Mouse (Mus musculus): Measurements from ENCODE around the gene Sae1. TPM values are rescaled to one million over a fixed set of nuclear protein-coding genes. Genes with fewer than 3 reads are reported as not detected.

The Sae1 gene
- polyA plus RNA-seq, 2 experiments = 55.6 to 89.3 TPM

GRCm38 (mm10) chr7:16417141-16417771 lies 29.6 kb upstream of the Sae1 start:
- no peak for DNase-seq (ENCODE audit: low read depth in 3 of 3, low spot score in 3 of 3)
- Histone ChIP-seq H3K4me2 (ENCODE audit: low read depth) (no peak overlapping the region), H3K9ac (replicated peaks) (no peak overlapping the region), H3K27me3 (ENCODE audit: control insufficient read depth, insufficient read depth, low read length) (no peaks in the 10 kb centered on the region), H3K9me3 (ENCODE audit: control insufficient read depth, low read length) (no peaks in the 10 kb centered on the region), H3K4me3 (ENCODE audit: insufficient read depth in 1 of 2, low read depth in 2 of 2, low read length in 2 of 2) (no peak overlapping the region), H3K27ac (no peak overlapping the region), H3K36me3 (replicated peaks; ENCODE audit: control insufficient read depth, insufficient read depth, low read depth) (peaks cover 70% of the 10 kb centered on the region), H3K4me1 (replicated peaks; ENCODE audit: control insufficient read depth in 2 of 2, insufficient read depth in 2 of 2, low read length in 1 of 2) (peaks cover 9 to 14% of the 10 kb centered on the region in 2 experiments)
- no peak for TF ChIP-seq EP300 (IDR thresholded peaks at IDR 0.05; ENCODE audit: low read depth)
- no peak for TF ChIP-seq CTCF (IDR thresholded peaks at IDR 0.05; ENCODE audit: low read depth)
- 89% methylated on average over 10 of the region's 10 CpGs for WGBS (ENCODE audit: insufficient replicate concordance)
- no peak for ATAC-seq (ENCODE audit: insufficient read depth)

DNA sequence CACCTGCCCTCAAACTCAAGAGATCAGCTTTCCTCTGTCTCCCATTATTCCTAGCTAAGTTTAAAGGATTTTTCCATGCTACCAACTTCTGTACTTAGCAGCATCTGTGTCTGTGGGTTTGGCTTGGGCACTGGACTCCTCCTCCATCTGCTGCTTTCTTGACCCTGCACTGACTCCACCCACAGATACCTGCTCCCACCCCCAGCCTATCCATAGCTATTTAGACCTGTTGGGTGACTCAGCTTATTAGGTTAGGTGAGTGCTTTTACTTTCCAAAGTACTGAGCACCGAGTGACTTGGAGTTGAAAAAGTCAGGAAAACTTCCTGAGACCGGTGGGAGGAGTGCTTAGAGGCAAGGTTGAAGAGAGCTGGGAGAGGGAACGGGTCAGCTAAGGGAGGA lies 27.8 kb upstream of the Sae1 start:
- peaks cover 61% of the 10 kb centered on the region for H3K36me3 ChIP-seq (replicated peaks; ENCODE audit: control insufficient read depth, insufficient read depth, low read depth)
- no peak for DNase-seq (ENCODE audit: low read depth in 3 of 3, low spot score in 3 of 3)
- H3K27me3 ChIP-seq (ENCODE audit: control insufficient read depth, insufficient read depth, low read length) = no peaks in the 10 kb centered on the region
- no peaks in the 10 kb centered on the region for H3K9me3 ChIP-seq (ENCODE audit: control insufficient read depth, low read length)
- no peak overlapping the region for H3K27ac ChIP-seq
- H3K9ac ChIP-seq (replicated peaks) = peak overlapping the region; percentile 34; the same call in 1 of the 2 replicates
- no peak for ATAC-seq (ENCODE audit: insufficient read depth)
- H3K4me3 ChIP-seq (ENCODE audit: insufficient read depth in 1 of 2, low read depth in 2 of 2, low read length in 2 of 2) = no peak overlapping the region
- 83% methylated on average over 3 of the region's 3 CpGs for WGBS (ENCODE audit: insufficient replicate concordance)
- TF ChIP-seq CTCF (IDR thresholded peaks at IDR 0.05; ENCODE audit: low read depth) = no peak
- TF ChIP-seq EP300 (IDR thresholded peaks at IDR 0.05; ENCODE audit: low read depth) = no peak
- H3K4me1 ChIP-seq (replicated peaks; ENCODE audit: control insufficient read depth in 2 of 2, insufficient read depth in 2 of 2, low read length in 1 of 2) = peaks cover 19 to 25% of the 10 kb centered on the region in 2 experiments
- H3K4me2 ChIP-seq (ENCODE audit: low read depth) = no peak overlapping the region

- no peak overlapping the region for H3K4me3 ChIP-seq (ENCODE audit: insufficient read depth in 1 of 2, low read depth in 2 of 2, low read length in 2 of 2)
- no peaks in the 10 kb centered on the region for H3K27me3 ChIP-seq (ENCODE audit: control insufficient read depth, insufficient read depth, low read length)
- no peak for TF ChIP-seq EP300 (IDR thresholded peaks at IDR 0.05; ENCODE audit: low read depth)
- WGBS (ENCODE audit: insufficient replicate concordance) = 90% methylated on average over 2 of the region's 2 CpGs
- H3K36me3 ChIP-seq (replicated peaks; ENCODE audit: control insufficient read depth, insufficient read depth, low read depth) = peaks cover 41% of the 10 kb centered on the region
- no peak overlapping the region for H3K4me2 ChIP-seq (ENCODE audit: low read depth)
- peaks cover 22 to 27% of the 10 kb centered on the region in 2 experiments for H3K4me1 ChIP-seq (replicated peaks; ENCODE audit: control insufficient read depth in 2 of 2, insufficient read depth in 2 of 2, low read length in 1 of 2)
- H3K9ac ChIP-seq (replicated peaks) = peak overlapping the region; percentile 48
- no peaks in the 10 kb centered on the region for H3K9me3 ChIP-seq (ENCODE audit: control insufficient read depth, low read length)
- no peak; the same call in 1 of the 2 replicates for ATAC-seq (ENCODE audit: insufficient read depth)
- peak overlapping the region; percentile 87 for H3K27ac ChIP-seq
- DNase-seq (ENCODE audit: low read depth in 3 of 3, low spot score in 3 of 3) = no peak
Measured at GRCm38 (mm10) chr7:16412930-16413329, 25.3 kb upstream of the Sae1 start.

DNA sequence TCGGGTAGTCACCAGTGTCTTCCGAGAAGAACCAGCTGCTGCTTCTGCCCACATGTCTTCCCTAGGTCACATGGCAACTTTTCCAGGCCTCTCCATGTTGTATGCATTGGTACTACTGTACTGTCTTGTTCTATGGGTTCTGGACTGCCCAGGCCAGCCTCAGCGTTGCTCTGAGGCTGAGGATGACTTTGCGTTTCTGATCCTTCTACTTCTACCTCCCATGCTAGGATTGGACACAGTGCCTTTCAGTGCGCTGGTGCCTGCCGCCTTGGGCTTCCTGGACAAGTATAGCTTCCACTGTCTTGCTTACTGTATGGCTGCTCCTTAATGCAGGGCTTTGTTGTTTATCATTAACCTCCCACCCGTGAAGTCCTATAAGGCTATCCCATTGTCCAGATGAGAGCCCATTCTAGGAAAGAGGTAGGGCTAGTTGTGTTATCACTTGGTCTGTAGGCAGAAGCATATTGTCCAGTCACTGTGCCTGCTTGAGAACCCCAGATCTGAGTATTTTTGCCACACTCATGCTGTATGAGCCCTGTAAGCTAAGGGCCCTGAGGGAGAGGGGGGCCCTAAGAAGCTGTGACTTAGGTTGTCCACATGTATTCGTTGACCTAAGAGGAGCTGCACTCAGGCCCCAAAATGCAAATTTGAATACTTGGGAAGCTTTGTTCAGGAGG lies 24.8 kb upstream of the Sae1 start:
- Histone ChIP-seq H3K27ac (peak overlapping the region; percentile 87), H3K4me1 (replicated peaks; ENCODE audit: control insufficient read depth in 2 of 2, insufficient read depth in 2 of 2, low read length in 1 of 2) (peaks cover 28 to 32% of the 10 kb centered on the region in 2 experiments), H3K27me3 (ENCODE audit: control insufficient read depth, insufficient read depth, low read length) (no peaks in the 10 kb centered on the region), H3K4me2 (ENCODE audit: low read depth) (peak overlapping the region; percentile 32; the same call in 1 of the 2 replicates), H3K36me3 (replicated peaks; ENCODE audit: control insufficient read depth, insufficient read depth, low read depth) (peaks cover 35% of the 10 kb centered on the region), H3K9me3 (ENCODE audit: control insufficient read depth, low read length) (no peaks in the 10 kb centered on the region), H3K9ac (replicated peaks) (peak overlapping the region; percentile 48), H3K4me3 (ENCODE audit: insufficient read depth in 1 of 2, low read depth in 2 of 2, low read length in 2 of 2) (no peak overlapping the region)
- DNase-seq (ENCODE audit: low read depth in 3 of 3, low spot score in 3 of 3) (no peak), ATAC-seq (ENCODE audit: insufficient read depth) (peak; percentile 83)
- TF ChIP-seq CTCF (IDR thresholded peaks at IDR 0.05; ENCODE audit: low read depth) (no peak), EP300 (IDR thresholded peaks at IDR 0.05; ENCODE audit: low read depth) (no peak)
- WGBS (ENCODE audit: insufficient replicate concordance) = 56% methylated on average over 8 of the region's 8 CpGs

DNA sequence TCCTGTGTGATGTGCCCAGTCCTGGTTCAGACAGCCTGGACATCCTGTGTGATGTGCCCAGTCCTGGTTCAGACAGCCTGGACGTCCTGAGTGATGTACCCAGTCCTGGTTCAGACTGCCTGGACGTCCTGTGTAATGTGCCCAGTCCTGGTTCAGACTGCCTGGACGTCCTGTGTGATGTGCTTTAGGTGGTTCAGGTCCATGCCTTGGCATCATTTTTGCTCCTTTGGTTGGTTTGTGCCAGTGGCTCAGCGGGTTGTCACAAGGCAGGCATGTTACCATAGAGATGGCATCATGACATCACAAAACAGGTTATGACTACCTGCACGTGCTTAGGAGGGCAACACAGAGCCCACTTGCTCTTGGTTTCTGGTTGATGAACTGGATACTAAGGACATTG lies 23.5 kb upstream of the Sae1 start:
- Histone ChIP-seq H3K9ac (replicated peaks) (no peak overlapping the region), H3K27ac (peak overlapping the region; percentile 87)

More for the DNA sequence above, 23.5 kb upstream of the Sae1 start:
- ATAC-seq (ENCODE audit: insufficient read depth) (no peak), DNase-seq (ENCODE audit: low read depth in 3 of 3, low spot score in 3 of 3) (no peak)
- H3K4me3 ChIP-seq (ENCODE audit: insufficient read depth in 1 of 2, low read depth in 2 of 2, low read length in 2 of 2) = no peak overlapping the region
- peaks cover 23% of the 10 kb centered on the region for H3K36me3 ChIP-seq (replicated peaks; ENCODE audit: control insufficient read depth, insufficient read depth, low read depth)
- peaks cover 40 to 43% of the 10 kb centered on the region in 2 experiments for H3K4me1 ChIP-seq (replicated peaks; ENCODE audit: control insufficient read depth in 2 of 2, insufficient read depth in 2 of 2, low read length in 1 of 2)
- 81% methylated on average over 5 of the region's 5 CpGs for WGBS (ENCODE audit: insufficient replicate concordance)
- TF ChIP-seq CTCF (IDR thresholded peaks at IDR 0.05; ENCODE audit: low read depth) (no peak), EP300 (IDR thresholded peaks at IDR 0.05; ENCODE audit: low read depth) (no peak)
- no peaks in the 10 kb centered on the region for H3K27me3 ChIP-seq (ENCODE audit: control insufficient read depth, insufficient read depth, low read length)
- no peaks in the 10 kb centered on the region for H3K9me3 ChIP-seq (ENCODE audit: control insufficient read depth, low read length)
- H3K4me2 ChIP-seq (ENCODE audit: low read depth) = no peak overlapping the region
